Mouse (Mus musculus) c-Kit-positive CD71-negative TER-119-negative erythroid progenitor cells, embryonic 14.5 days (primary cell): ENCODE results near the gene Usp9y.

Experiments used
- DNase-seq: peaks from one replicate; pipeline ENCODE4 v3.0.0-alpha.2; 2013; ENCODE audit warnings: low read depth

Usp9y gene

GRCm38 (mm10) chrY:1459682-1460081 is at the start of gene Usp9y:
Gene Usp9y, minus strand, starts transcription at chrY:1459782.
- no peak for DNase-seq

- DNase-seq, result no peak
Observed at GRCm38 (mm10) chrY:1293708-1294107, 165.9 kb downstream of the Usp9y start.

GRCm38 (mm10) chrY:1286171-1286795 is 173.3 kb downstream of the Usp9y start, which contains the start of gene Ddx3y:
Gene Ddx3y, minus strand, starts transcription at chrY:1286629.
- DNase-seq, result peak; percentile 35

GRCm38 (mm10) chrY:1285735-1286134 is 173.8 kb downstream of the Usp9y start:
- DNase-seq, result peak; percentile 5
